Mouse (Mus musculus): ENCODE data around the gene Comp. TPM values are rescaled to one million over a fixed set of nuclear protein-coding genes. Genes with fewer than 3 reads are reported as not detected.

Comp gene
- polyA plus RNA-seq, 1 experiment from 2014 or later, result 4.6 TPM

- H3K36me3 ChIP-seq (ENCODE audit: control insufficient read depth, insufficient read depth, low read length), result peaks cover 3% of the 10 kb centered on the region; the same call in 1 of the 2 replicates
- H3K27ac ChIP-seq (replicated peaks in 1 of 2; ENCODE audit: control insufficient read depth in 1 of 2, insufficient read depth in 1 of 2, low read depth in 2 of 2, low read length in 2 of 2), result no peak overlapping the region
- ATAC-seq (ENCODE audit: insufficient number of reproducible peaks, insufficient read depth, low FRiP score, low read depth), result no peak
- no peak overlapping the region for H3K4me2 ChIP-seq (ENCODE audit: low read length)
- no peaks in the 10 kb centered on the region for H3K27me3 ChIP-seq (ENCODE audit: control insufficient read depth, insufficient read depth, low read length)
- no peak overlapping the region for H3K4me3 ChIP-seq (ENCODE audit: control insufficient read depth in 1 of 2, insufficient read depth in 1 of 2, low read depth in 1 of 2, low read length in 2 of 2)
- 65% methylated on average over 7 of the region's 7 CpGs for WGBS
- peaks cover 36 to 48% of the 10 kb centered on the region in 2 experiments for H3K4me1 ChIP-seq (ENCODE audit: control insufficient read depth in 2 of 2, insufficient read depth in 2 of 2, low read length in 2 of 2)
- no peak overlapping the region for H3K9ac ChIP-seq (ENCODE audit: low read length)
- no peaks in the 10 kb centered on the region for H3K9me3 ChIP-seq (ENCODE audit: control insufficient read depth, low read length)
These were observed 31.8 kb downstream of the Comp start for GRCm38 (mm10) chr8:70405189-70405588.

GRCm38 (mm10) chr8:70406427-70407069 is 33.2 kb downstream of the Comp start:
- Histone ChIP-seq H3K27me3 (ENCODE audit: control insufficient read depth, insufficient read depth, low read length) (no peaks in the 10 kb centered on the region), H3K9me3 (ENCODE audit: control insufficient read depth, low read length) (no peaks in the 10 kb centered on the region), H3K36me3 (ENCODE audit: control insufficient read depth, insufficient read depth, low read length) (peaks cover 3% of the 10 kb centered on the region; the same call in 1 of the 2 replicates), H3K4me1 (ENCODE audit: control insufficient read depth in 2 of 2, insufficient read depth in 2 of 2, low read length in 2 of 2) (peaks cover 36 to 48% of the 10 kb centered on the region in 2 experiments), H3K27ac (replicated peaks in 1 of 2; ENCODE audit: control insufficient read depth in 1 of 2, insufficient read depth in 1 of 2, low read depth in 2 of 2, low read length in 2 of 2) (0 out of 4 replicates have a peak overlapping the region, but pooled peaks of 1 of the 2 experiments have one; percentile 19), H3K4me3 (ENCODE audit: control insufficient read depth in 1 of 2, insufficient read depth in 1 of 2, low read depth in 1 of 2, low read length in 2 of 2) (no peak overlapping the region), H3K4me2 (ENCODE audit: low read length) (no peak overlapping the region), H3K9ac (ENCODE audit: low read length) (peak overlapping the region; percentile 19; the same call in 1 of the 2 replicates)
- ATAC-seq (ENCODE audit: insufficient number of reproducible peaks, insufficient read depth, low FRiP score, low read depth), result peak; percentile 36; the same call in 1 of the 2 replicates
- 65% methylated on average over 11 of the region's 11 CpGs for WGBS

- no peak overlapping the region for H3K4me3 ChIP-seq (ENCODE audit: control insufficient read depth in 1 of 2, insufficient read depth in 1 of 2, low read depth in 1 of 2, low read length in 2 of 2)
- H3K4me1 ChIP-seq (ENCODE audit: control insufficient read depth in 2 of 2, insufficient read depth in 2 of 2, low read length in 2 of 2), result peaks cover 36 to 48% of the 10 kb centered on the region in 2 experiments
- H3K9me3 ChIP-seq (ENCODE audit: control insufficient read depth, low read length), result no peaks in the 10 kb centered on the region
- no peaks in the 10 kb centered on the region for H3K36me3 ChIP-seq (ENCODE audit: control insufficient read depth, insufficient read depth, low read length)
- peak overlapping the region; percentile 23 for H3K4me2 ChIP-seq (ENCODE audit: low read length)
- peak overlapping the region in 1 of 2 experiments; percentile 44; a peak in 1 of 4 replicates for H3K27ac ChIP-seq (replicated peaks in 1 of 2; ENCODE audit: control insufficient read depth in 1 of 2, insufficient read depth in 1 of 2, low read depth in 2 of 2, low read length in 2 of 2)
- H3K27me3 ChIP-seq (ENCODE audit: control insufficient read depth, insufficient read depth, low read length), result no peaks in the 10 kb centered on the region
- WGBS, result 53% methylated on average over 6 of the region's 6 CpGs
- no peak for ATAC-seq (ENCODE audit: insufficient number of reproducible peaks, insufficient read depth, low FRiP score, low read depth)
- H3K9ac ChIP-seq (ENCODE audit: low read length), result peak overlapping the region; percentile 38
These were observed 34.9 kb downstream of the Comp start for GRCm38 (mm10) chr8:70408301-70408700.

GRCm38 (mm10) chr8:70409019-70409418 is 35.7 kb downstream of the Comp start:
- 88% methylated on average over 10 of the region's 10 CpGs for WGBS
- no peak overlapping the region; the same call in 1 of the 2 replicates for H3K4me2 ChIP-seq (ENCODE audit: low read length)
- peaks cover 36 to 48% of the 10 kb centered on the region in 2 experiments for H3K4me1 ChIP-seq (ENCODE audit: control insufficient read depth in 2 of 2, insufficient read depth in 2 of 2, low read length in 2 of 2)
- H3K9me3 ChIP-seq (ENCODE audit: control insufficient read depth, low read length), result no peaks in the 10 kb centered on the region
- no peaks in the 10 kb centered on the region for H3K27me3 ChIP-seq (ENCODE audit: control insufficient read depth, insufficient read depth, low read length)
- H3K9ac ChIP-seq (ENCODE audit: low read length), result peak overlapping the region; percentile 38
- no peak overlapping the region for H3K27ac ChIP-seq (replicated peaks in 1 of 2; ENCODE audit: control insufficient read depth in 1 of 2, insufficient read depth in 1 of 2, low read depth in 2 of 2, low read length in 2 of 2)
- ATAC-seq (ENCODE audit: insufficient number of reproducible peaks, insufficient read depth, low FRiP score, low read depth), result no peak
- H3K36me3 ChIP-seq (ENCODE audit: control insufficient read depth, insufficient read depth, low read length), result no peaks in the 10 kb centered on the region
- no peak overlapping the region for H3K4me3 ChIP-seq (ENCODE audit: control insufficient read depth in 1 of 2, insufficient read depth in 1 of 2, low read depth in 1 of 2, low read length in 2 of 2)

GRCm38 (mm10) chr8:70409455-70409871 is 36.1 kb downstream of the Comp start:
- Histone ChIP-seq H3K4me2 (ENCODE audit: low read length) (no peak overlapping the region), H3K36me3 (ENCODE audit: control insufficient read depth, insufficient read depth, low read length) (no peaks in the 10 kb centered on the region), H3K27me3 (ENCODE audit: control insufficient read depth, insufficient read depth, low read length) (no peaks in the 10 kb centered on the region), H3K9me3 (ENCODE audit: control insufficient read depth, low read length) (no peaks in the 10 kb centered on the region), H3K9ac (ENCODE audit: low read length) (no peak overlapping the region), H3K4me1 (ENCODE audit: control insufficient read depth in 2 of 2, insufficient read depth in 2 of 2, low read length in 2 of 2) (peaks cover 36 to 48% of the 10 kb centered on the region in 2 experiments), H3K4me3 (ENCODE audit: control insufficient read depth in 1 of 2, insufficient read depth in 1 of 2, low read depth in 1 of 2, low read length in 2 of 2) (no peak overlapping the region), H3K27ac (replicated peaks in 1 of 2; ENCODE audit: control insufficient read depth in 1 of 2, insufficient read depth in 1 of 2, low read depth in 2 of 2, low read length in 2 of 2) (no peak overlapping the region)
- 57% methylated on average over 9 of the region's 9 CpGs for WGBS
- no peak for ATAC-seq (ENCODE audit: insufficient number of reproducible peaks, insufficient read depth, low FRiP score, low read depth)

- Histone ChIP-seq H3K27ac (replicated peaks in 1 of 2; ENCODE audit: control insufficient read depth in 1 of 2, insufficient read depth in 1 of 2, low read depth in 2 of 2, low read length in 2 of 2) (no peak overlapping the region), H3K9ac (ENCODE audit: low read length) (no peak overlapping the region)
- WGBS, result 84% methylated on average over 5 of the region's 5 CpGs
These were observed 36.9 kb downstream of the Comp start for GRCm38 (mm10) chr8:70410281-70410680.

GRCm38 (mm10) chr8:70414310-70414946 is 41.1 kb downstream of the Comp start:
- ATAC-seq (ENCODE audit: insufficient number of reproducible peaks, insufficient read depth, low FRiP score, low read depth), result no peak
- Histone ChIP-seq H3K9ac (ENCODE audit: low read length) (no peak overlapping the region), H3K36me3 (ENCODE audit: control insufficient read depth, insufficient read depth, low read length) (no peaks in the 10 kb centered on the region), H3K4me1 (ENCODE audit: control insufficient read depth in 2 of 2, insufficient read depth in 2 of 2, low read length in 2 of 2) (peaks cover 12 to 32% of the 10 kb centered on the region in 2 experiments), H3K4me2 (ENCODE audit: low read length) (no peak overlapping the region), H3K9me3 (ENCODE audit: control insufficient read depth, low read length) (no peaks in the 10 kb centered on the region), H3K27ac (replicated peaks in 1 of 2; ENCODE audit: control insufficient read depth in 1 of 2, insufficient read depth in 1 of 2, low read depth in 2 of 2, low read length in 2 of 2) (no peak overlapping the region), H3K4me3 (ENCODE audit: control insufficient read depth in 1 of 2, insufficient read depth in 1 of 2, low read depth in 1 of 2, low read length in 2 of 2) (no peak overlapping the region), H3K27me3 (ENCODE audit: control insufficient read depth, insufficient read depth, low read length) (no peaks in the 10 kb centered on the region)
- 87% methylated on average over 6 of the region's 6 CpGs for WGBS

More at GRCm38 (mm10) chr8:70410281-70410680, 36.9 kb downstream of the Comp start:
- Histone ChIP-seq H3K4me1 (ENCODE audit: control insufficient read depth in 2 of 2, insufficient read depth in 2 of 2, low read length in 2 of 2) (peaks cover 35 to 45% of the 10 kb centered on the region in 2 experiments), H3K4me2 (ENCODE audit: low read length) (no peak overlapping the region), H3K36me3 (ENCODE audit: control insufficient read depth, insufficient read depth, low read length) (no peaks in the 10 kb centered on the region), H3K4me3 (ENCODE audit: control insufficient read depth in 1 of 2, insufficient read depth in 1 of 2, low read depth in 1 of 2, low read length in 2 of 2) (no peak overlapping the region), H3K27me3 (ENCODE audit: control insufficient read depth, insufficient read depth, low read length) (no peaks in the 10 kb centered on the region), H3K9me3 (ENCODE audit: control insufficient read depth, low read length) (no peaks in the 10 kb centered on the region)
- ATAC-seq (ENCODE audit: insufficient number of reproducible peaks, insufficient read depth, low FRiP score, low read depth), result no peak

All from heart, embryonic 14.5 days (tissue).